Mouse (Mus musculus): Measurements from ENCODE around the gene Tcf7.

Gene Tcf7

DNA sequence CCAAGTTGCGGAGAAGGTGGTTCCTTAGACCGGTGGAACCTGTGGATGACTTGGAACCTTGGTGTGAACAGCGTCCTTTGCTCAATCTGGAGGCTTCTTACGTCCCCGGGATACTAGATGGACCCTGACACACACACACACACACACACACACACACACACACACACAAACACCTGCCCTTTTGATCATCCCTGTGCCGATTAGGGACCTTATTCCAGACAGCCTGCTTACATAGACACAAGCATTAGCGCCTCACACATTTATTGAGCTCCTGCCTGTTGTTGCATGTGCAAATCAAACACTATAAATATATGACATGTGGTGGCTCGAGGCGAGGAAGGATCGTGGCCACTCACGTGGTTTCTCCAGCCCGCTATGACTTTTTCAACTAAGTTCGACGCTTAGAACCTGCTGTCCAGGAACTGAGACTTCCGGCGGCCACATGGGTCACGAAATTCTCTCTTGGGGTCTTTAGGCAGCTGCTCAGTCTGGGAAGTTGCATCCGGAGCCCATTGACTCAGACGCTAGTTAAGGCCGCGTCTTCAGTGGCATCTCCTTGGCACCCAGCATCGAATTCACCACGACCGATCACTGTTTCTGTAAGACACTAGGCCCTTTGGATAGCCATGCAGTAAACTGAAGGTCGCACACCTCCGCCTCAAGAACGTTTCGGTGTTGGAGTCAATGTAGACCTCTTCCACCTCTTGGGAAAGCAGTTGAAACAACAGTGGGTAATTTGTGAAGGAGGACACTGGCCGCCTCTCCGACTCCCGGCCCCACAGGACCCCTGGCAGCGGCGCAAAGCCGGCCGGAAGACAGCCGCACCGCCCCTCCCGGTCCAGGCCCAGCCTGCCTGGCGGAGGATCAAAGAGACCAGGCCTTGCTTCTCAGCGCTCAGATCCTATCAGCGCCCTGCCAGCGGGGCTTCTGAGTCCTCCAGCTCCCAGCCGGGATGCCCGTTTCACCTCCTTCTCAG, 1.1 kb upstream of the Tcf7 start:
- peak; percentile 55 for DNase-seq (ENCODE audit: low spot score)

- peak; percentile 63 for DNase-seq (ENCODE audit: low spot score)
Observed at GRCm38 (mm10) chr11:52282420-52282773, 417 bp downstream of the Tcf7 start.

- DNase-seq (ENCODE audit: low spot score): no peak
Observed at GRCm38 (mm10) chr11:52281568-52282328, 1.1 kb downstream of the Tcf7 start.

- DNase-seq (ENCODE audit: low spot score): no peak
Observed at GRCm38 (mm10) chr11:52280566-52281455, 2.0 kb downstream of the Tcf7 start.

GRCm38 (mm10) chr11:52279611-52280145, 3.1 kb downstream of the Tcf7 start:
- DNase-seq (ENCODE audit: low spot score): no peak

DNA sequence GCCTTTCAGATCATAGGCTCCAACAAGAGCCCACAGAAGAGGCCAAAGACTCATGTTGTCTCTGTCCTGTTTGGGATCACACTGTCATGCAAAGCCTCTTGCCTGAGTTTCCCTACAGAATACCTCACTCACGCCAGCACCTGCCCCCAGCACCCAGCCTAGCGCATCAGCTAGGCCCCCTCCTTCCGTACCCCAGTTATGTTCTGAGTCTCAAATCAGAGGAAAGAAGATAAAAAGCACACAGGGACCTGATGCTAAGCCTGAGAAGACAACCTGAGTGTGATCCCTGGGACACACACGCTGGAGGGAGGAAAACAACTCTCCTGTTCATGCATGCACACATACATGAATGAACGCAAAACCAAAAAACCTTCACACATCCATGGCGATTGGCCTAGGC, 3.8 kb downstream of the Tcf7 start:
- DNase-seq (ENCODE audit: low spot score): no peak

DNA sequence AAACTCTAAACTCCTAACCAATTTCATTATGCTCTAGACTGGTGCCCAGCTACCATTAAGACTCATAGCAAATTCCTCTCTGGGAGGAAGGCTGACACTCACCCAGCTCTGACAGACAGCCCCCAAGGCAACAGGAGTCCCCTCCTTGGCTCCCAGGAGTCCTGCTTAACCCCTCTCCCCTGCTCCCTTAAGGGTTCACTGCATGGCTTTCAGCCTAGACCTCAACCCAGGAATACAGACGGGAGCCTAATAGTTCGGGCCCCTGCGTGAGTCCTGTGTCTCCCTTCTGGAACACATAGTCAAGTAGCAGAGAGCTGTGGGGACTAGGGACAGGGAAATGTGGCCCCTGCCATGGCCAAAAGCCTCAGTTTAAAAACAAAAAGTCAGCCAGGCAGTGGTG, 4.7 kb downstream of the Tcf7 start:
- DNase-seq (ENCODE audit: low spot score): no peak

DNA sequence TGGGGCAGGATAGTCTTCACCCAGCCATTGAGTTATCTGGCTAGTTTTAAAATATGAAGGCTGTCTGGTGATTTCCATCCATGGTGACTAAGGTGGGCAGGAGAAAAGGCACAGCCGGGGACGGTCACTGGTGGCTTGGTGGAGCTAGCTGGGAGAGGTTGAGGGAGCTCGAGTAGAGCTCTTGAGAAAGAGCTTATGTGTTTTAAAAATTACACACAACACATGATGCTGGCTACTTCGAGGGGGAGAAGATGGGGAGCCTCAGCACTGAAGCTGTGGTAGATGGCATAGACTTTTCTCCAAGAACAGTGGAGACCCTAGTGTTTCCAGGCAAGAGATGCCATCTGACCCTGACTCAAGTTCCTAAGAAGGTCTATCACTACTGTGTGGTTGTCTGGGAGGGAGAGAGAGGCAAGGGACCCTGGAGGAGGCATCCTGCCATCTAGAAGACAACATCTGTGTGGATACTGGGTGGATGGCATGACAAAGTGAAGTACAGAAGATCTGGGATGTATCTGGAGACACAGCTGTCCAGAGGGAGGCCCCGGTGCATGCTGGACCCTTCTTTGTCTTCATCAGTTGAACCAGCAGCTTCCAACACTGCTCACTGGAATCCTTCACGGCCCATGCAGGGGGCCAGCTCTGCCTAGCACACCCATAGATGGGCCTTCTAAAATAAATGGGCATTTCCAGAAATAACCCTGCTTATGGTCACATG, 5.2 kb downstream of the Tcf7 start:
- no peak for DNase-seq (ENCODE audit: low spot score)

GRCm38 (mm10) chr11:52276961-52277391, 5.8 kb downstream of the Tcf7 start:
- no peak for DNase-seq (ENCODE audit: low spot score)

- no peak for DNase-seq (ENCODE audit: low spot score)
Observed at GRCm38 (mm10) chr11:52275774-52276555, 6.8 kb downstream of the Tcf7 start.

GRCm38 (mm10) chr11:52275366-52275765, 7.4 kb downstream of the Tcf7 start:
- no peak for DNase-seq (ENCODE audit: low spot score)

DNA sequence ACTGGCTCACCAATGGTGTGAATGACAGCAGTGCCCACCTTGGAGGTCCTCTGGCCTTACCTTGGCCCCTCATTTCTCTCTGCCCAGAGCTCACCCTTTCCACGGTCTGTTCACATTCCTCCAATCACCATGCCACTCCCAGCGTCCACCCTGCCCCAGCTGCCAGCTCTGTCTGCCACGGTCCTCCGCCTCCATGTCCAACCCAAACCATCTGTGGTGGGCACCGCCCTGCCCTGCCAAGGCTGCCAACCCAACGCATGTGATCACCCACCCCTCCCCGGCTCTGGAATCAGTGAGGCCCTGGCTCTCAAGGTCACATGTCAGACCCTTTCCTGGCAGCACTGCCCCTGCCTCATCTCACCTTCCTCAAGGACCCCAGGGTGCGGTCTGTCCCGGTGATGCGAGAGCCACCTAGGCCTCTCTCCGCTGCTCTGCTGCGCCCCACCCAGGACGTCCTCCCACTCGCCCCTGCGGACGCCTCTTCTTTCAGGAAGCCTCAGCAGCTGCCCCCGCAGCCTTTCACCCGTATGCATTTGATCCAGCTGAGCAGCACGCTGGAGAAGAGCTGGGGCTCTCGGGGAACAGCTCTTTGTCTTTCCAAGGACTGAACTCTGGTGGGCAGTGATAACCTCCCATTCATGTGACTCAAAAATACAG, 8.2 kb downstream of the Tcf7 start:
- no peak for DNase-seq (ENCODE audit: low spot score)

GRCm38 (mm10) chr11:52273942-52274330, 8.9 kb downstream of the Tcf7 start:
- no peak for DNase-seq (ENCODE audit: low spot score)

- DNase-seq (ENCODE audit: low spot score): no peak
Observed at GRCm38 (mm10) chr11:52273183-52273941, 9.5 kb downstream of the Tcf7 start.

GRCm38 (mm10) chr11:52272619-52273018, 10.2 kb downstream of the Tcf7 start:
- DNase-seq (ENCODE audit: low spot score): no peak

DNA sequence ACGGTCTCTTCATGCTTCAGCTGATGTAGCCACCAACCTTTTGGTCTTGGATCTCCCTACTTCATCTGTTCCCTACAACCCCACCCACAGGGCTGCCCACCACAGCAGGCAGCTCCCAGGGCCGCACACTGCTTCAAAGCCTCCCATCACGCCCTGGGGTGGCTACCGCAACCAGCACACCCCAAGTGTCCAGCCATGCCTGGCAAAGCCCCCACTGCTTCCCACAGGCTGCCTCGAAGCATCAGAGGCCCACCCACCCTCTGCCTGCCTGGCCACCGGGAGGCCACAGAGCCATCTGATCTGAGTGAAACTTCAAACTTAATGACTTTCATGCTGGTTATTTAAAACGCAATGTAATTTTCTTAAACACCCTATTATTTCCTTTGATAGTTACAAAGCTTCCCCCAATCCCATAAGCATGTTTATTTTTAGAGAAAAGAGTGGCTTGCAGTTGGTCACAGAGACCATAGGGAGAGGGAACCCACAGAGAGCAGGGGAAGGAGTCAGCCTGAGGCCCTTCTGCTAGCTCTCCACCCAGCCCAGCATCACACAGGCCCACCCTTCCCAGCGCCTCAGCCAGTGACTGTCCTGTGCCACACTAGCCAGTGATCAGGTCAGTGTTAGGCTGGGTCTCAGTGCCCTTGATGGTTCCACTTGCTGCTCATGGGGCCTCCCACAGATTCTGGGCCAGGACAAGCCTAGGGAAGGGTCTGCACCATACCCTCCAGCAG, 10.9 kb downstream of the Tcf7 start:
- DNase-seq (ENCODE audit: low spot score): no peak

DNA sequence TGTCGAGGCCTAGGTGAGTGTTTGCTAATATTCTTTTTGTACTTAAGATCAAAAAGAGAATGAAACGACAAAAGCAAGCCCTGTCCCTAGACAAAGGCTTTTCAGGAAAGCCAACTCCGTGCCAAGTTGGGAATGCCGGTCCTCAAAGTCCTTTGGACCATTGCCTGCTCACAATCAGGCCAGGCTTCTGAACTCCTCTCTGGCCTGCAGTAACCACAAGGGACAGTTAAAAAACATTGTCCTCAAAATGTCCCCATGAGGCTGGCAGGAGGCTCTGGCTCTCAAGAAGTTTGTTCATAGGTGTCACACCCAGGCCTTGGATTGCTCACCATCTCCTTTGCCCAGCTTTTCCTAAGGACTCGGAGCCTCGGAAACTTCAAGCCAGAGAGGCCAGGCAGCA, 13.0 kb downstream of the Tcf7 start:
- no peak for DNase-seq (ENCODE audit: low spot score)

GRCm38 (mm10) chr11:52268104-52268835, 14.5 kb downstream of the Tcf7 start:
- DNase-seq (ENCODE audit: low spot score): no peak
